In genomic region chr4:55498621-55499020, GRCm38 (mm10) we compare ENCODE assay signal across 18 mouse cellular contexts.
"Had no signal": no experiment of that assay in that cellular context is flagged by ENCODE, and none has a peak within 500 bp of the region (broad histone marks: within the 10 kb centered on the region; RNA-seq: fewer than 3 reads in every experiment).

No protein-coding gene starts in this region.

- DNase-seq: lung, embryonic 14.5 days; lung, postnatal 10 days; lung, postnatal 4 days; midbrain, embryonic 14.5 days; retina, postnatal 1 day; right cerebral cortex, adult 18-20 months; right cerebral cortex, postnatal 25 days; right cerebral cortex, postnatal 4 days; spleen, adult 18-20 months; thymus, adult 18-20 months; thymus, postnatal 14 days; thymus, postnatal 36 days had no signal

- ATAC-seq: midbrain, embryonic 16.5 days had no signal

- H3K9me3 ChIP-seq: midbrain, embryonic 10.5 days; midbrain, embryonic 12.5 days; neural tube, embryonic 13.5 days; neural tube, embryonic 15.5 days had no signal

- H3K4me1 ChIP-seq: midbrain, embryonic 10.5 days; midbrain, embryonic 12.5 days; neural tube, embryonic 13.5 days; neural tube, embryonic 15.5 days had no signal

- H3K27me3 ChIP-seq: midbrain, embryonic 12.5 days; neural tube, embryonic 13.5 days; neural tube, embryonic 15.5 days had no signal

- H3K9ac ChIP-seq: lung, embryonic 14.5 days; midbrain, embryonic 12.5 days; neural tube, embryonic 13.5 days; neural tube, embryonic 15.5 days had no signal

- H3K27ac ChIP-seq: midbrain, embryonic 10.5 days; midbrain, embryonic 12.5 days; neural tube, embryonic 13.5 days; neural tube, embryonic 15.5 days had no signal

- H3K36me3 ChIP-seq: midbrain, embryonic 10.5 days; midbrain, embryonic 12.5 days; neural tube, embryonic 13.5 days; neural tube, embryonic 15.5 days had no signal

- H3K4me3 ChIP-seq: midbrain, embryonic 10.5 days; midbrain, embryonic 12.5 days; myocyte; neural tube, embryonic 13.5 days; neural tube, embryonic 15.5 days had no signal

- H3K4me2 ChIP-seq: lung, embryonic 14.5 days; midbrain, embryonic 12.5 days; neural tube, embryonic 13.5 days; neural tube, embryonic 15.5 days had no signal
